Mouse (Mus musculus): ENCODE results near the gene Saa3. TPM values are rescaled to one million over a fixed set of nuclear protein-coding genes. Genes with fewer than 3 reads are reported as not detected.

The Saa3 gene
- total and polyA plus RNA-seq, 3 experiments = not detected

DNA sequence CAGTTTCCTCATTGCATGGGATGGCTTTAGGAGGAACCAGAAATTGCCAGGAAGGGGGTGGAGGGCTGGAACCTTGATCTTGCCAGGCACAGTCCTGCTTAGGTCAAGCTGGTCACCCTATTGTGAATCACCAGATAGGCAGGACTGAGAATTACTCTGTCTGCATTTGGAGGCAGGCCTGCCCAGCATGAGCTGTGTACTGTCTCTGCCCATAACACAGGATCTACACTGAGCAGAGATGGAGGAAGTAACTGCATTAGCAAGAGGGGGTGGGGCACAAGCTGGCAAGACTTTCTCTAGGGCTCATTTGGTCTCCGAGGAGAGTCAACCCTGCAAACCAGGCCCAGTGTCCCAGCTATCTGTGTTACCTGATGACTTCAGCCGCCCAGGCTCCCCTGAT is 19.5 kb upstream of the Saa3 start:
- no peak overlapping the region for H3K27ac ChIP-seq (ENCODE audit: insufficient read depth, low read depth)
- H3K27me3 ChIP-seq (replicated peaks) = no peaks in the 10 kb centered on the region
- H3K4me2 ChIP-seq (ENCODE audit: insufficient read depth, low read depth, poor library complexity, severe bottlenecking) = 0 out of 2 replicates have a peak overlapping the region, but pooled peaks have one; percentile 4
- no peak for TF ChIP-seq USF1 (IDR thresholded peaks at IDR 0.05; ENCODE audit: low read depth, low read length)
- no peak for TF ChIP-seq NELFE (IDR thresholded peaks at IDR 0.05; ENCODE audit: low read depth, low read length)
- TF ChIP-seq MAX (IDR thresholded peaks at IDR 0.05; ENCODE audit: low read length) = no peak
- TF ChIP-seq UBTF (IDR thresholded peaks at IDR 0.05; ENCODE audit: low read depth, low read length) = no peak
- no peak for TF ChIP-seq BHLHE40 (IDR thresholded peaks at IDR 0.05; ENCODE audit: low read depth, low read length)
- no peak for TF ChIP-seq ZC3H11A (IDR thresholded peaks at IDR 0.05; ENCODE audit: low read depth, low read length)
- no peak for TF ChIP-seq USF2 (conservative IDR thresholded peaks at IDR 0.05; ENCODE audit: low read depth, low read length)
- TF ChIP-seq MAZ (IDR thresholded peaks at IDR 0.05; ENCODE audit: low read depth, low read length) = no peak
- no peak for TF ChIP-seq IRF4 (IDR thresholded peaks at IDR 0.05; ENCODE audit: low read depth, low read length)
- no peak for TF ChIP-seq POLR2A (IDR thresholded peaks at IDR 0.05; ENCODE audit: low read depth, low read length)
- no peak for TF ChIP-seq PAX5 (IDR thresholded peaks at IDR 0.05; ENCODE audit: low read length)
- TF ChIP-seq MEF2A (IDR thresholded peaks at IDR 0.05; ENCODE audit: borderline replicate concordance, low read depth, low read length) = no peak
- no peak for TF ChIP-seq NRF1 (IDR thresholded peaks at IDR 0.05; ENCODE audit: low read depth, low read length)
- no peak for TF ChIP-seq POLR2AphosphoS2 (IDR thresholded peaks at IDR 0.05; ENCODE audit: low read depth, low read length)
- no peak for TF ChIP-seq EP300 (IDR thresholded peaks at IDR 0.05; ENCODE audit: low read length)
- no peak for TF ChIP-seq JUN (IDR thresholded peaks at IDR 0.05; ENCODE audit: insufficient read depth, low read depth, low read length)
- no peak for TF ChIP-seq ELF1 (IDR thresholded peaks at IDR 0.05; ENCODE audit: low read depth, low read length)
- no peak for TF ChIP-seq MXI1 (IDR thresholded peaks at IDR 0.05; ENCODE audit: low read depth, low read length)
- no peak for TF ChIP-seq SIN3A (IDR thresholded peaks at IDR 0.05; ENCODE audit: low read length)
- no peak for TF ChIP-seq TBP (conservative IDR thresholded peaks at IDR 0.05; ENCODE audit: low read depth, low read length)
- no peak overlapping the region for H3K9ac ChIP-seq (ENCODE audit: insufficient read depth, low read depth)
- H3K79me2 ChIP-seq (replicated peaks; ENCODE audit: control insufficient read depth, extremely low read depth, insufficient read depth, poor library complexity, severe bottlenecking) = no peaks in the 10 kb centered on the region
- in situ Hi-C loops (cut with MboI; ENCODE audit: low pct_ligation_motif_present, low pct_unique_long_range_greater_than_20kb, low sequenced_read_pairs) (no loop called here), dilution Hi-C loops (cut with MboI; ENCODE audit: extremely low pct_ligation_motif_present, extremely low pct_unique_long_range_greater_than_20kb, low sequenced_read_pairs) (no loop called here)
- peaks cover 2% of the 10 kb centered on the region for H3K9me3 ChIP-seq (replicated peaks; ENCODE audit: low read length)
- no peaks in the 10 kb centered on the region for H3K36me3 ChIP-seq (replicated peaks in 1 of 2; ENCODE audit: control insufficient read depth in 1 of 2, insufficient read depth in 1 of 2, low read length in 1 of 2)
- H3K4me3 ChIP-seq (replicated peaks in 1 of 3; ENCODE audit: low read depth in 2 of 3, low read length in 2 of 3, poor library complexity in 1 of 3) = no peak overlapping the region
- H3K4me1 ChIP-seq (ENCODE audit: control insufficient read depth in 1 of 2, insufficient read depth in 2 of 2) = peaks cover 7 to 14% of the 10 kb centered on the region in 2 experiments
- DNase-seq (ENCODE audit: extremely low read depth) = no peak

DNA sequence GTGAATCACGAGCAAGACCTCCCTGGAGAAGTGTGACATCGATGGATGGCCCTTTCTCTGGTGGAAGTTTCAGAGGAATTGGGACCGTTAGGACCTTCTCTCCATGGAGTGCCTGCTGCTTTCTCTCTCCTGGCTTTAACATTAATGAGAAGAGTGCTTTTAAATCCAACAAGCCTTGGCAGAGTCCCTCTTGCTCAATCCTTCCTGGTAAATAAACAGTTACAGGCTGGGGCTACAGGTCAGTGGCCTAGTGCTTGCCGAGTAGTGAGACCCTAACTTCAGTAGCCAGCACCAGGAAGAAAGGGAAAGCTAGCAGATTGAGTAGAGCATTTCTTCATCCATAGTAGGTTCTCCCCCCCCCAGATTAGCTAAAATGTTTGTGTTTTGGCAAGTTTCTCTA is 17.0 kb upstream of the Saa3 start, which contains the start of gene Saa4:
TSS of gene Saa4 (minus strand) at position 146 of the 400 bp plus-strand sequence.
- H3K4me2 ChIP-seq (ENCODE audit: insufficient read depth, low read depth, poor library complexity, severe bottlenecking) = no peak within 1 kb of the TSS
- H3K79me2 ChIP-seq (replicated peaks; ENCODE audit: control insufficient read depth, extremely low read depth, insufficient read depth, poor library complexity, severe bottlenecking) = no peaks in the 10 kb centered on the region
- no peak for DNase-seq (ENCODE audit: extremely low read depth)
- no peak within 1 kb of the TSS for H3K4me3 ChIP-seq (replicated peaks in 1 of 3; ENCODE audit: low read depth in 2 of 3, low read length in 2 of 3, poor library complexity in 1 of 3)
- H3K27me3 ChIP-seq (replicated peaks) = no peaks in the 10 kb centered on the region
- in situ Hi-C loops (cut with MboI; ENCODE audit: low pct_ligation_motif_present, low pct_unique_long_range_greater_than_20kb, low sequenced_read_pairs) (no loop called here), dilution Hi-C loops (cut with MboI; ENCODE audit: extremely low pct_ligation_motif_present, extremely low pct_unique_long_range_greater_than_20kb, low sequenced_read_pairs) (no loop called here)
- no peak for TF ChIP-seq ZC3H11A (IDR thresholded peaks at IDR 0.05; ENCODE audit: low read depth, low read length)
- TF ChIP-seq SMC3 (IDR thresholded peaks at IDR 0.05; ENCODE audit: low read depth, low read length) = no peak
- TF ChIP-seq EP300 (IDR thresholded peaks at IDR 0.05; ENCODE audit: low read length) = no peak
- TF ChIP-seq E2F4 (IDR thresholded peaks at IDR 0.05; ENCODE audit: insufficient replicate concordance, low read depth, low read length) = no peak
- peaks cover 2% of the 10 kb centered on the region for H3K9me3 ChIP-seq (replicated peaks; ENCODE audit: low read length)
- H3K4me1 ChIP-seq (ENCODE audit: control insufficient read depth in 1 of 2, insufficient read depth in 2 of 2) = peaks cover 7 to 14% of the 10 kb centered on the region in 2 experiments
- no peaks in the 10 kb centered on the region for H3K36me3 ChIP-seq (replicated peaks in 1 of 2; ENCODE audit: control insufficient read depth in 1 of 2, insufficient read depth in 1 of 2, low read length in 1 of 2)
- no peak within 1 kb of the TSS for H3K9ac ChIP-seq (ENCODE audit: insufficient read depth, low read depth)
- no peak within 1 kb of the TSS for H3K27ac ChIP-seq (ENCODE audit: insufficient read depth, low read depth)
